Mouse (Mus musculus) kidney, adult 11 months (tissue): ENCODE measurements around the gene Apoa2.
A peak's percentile ranks its signal among the peaks of the same experiment; 100 is the strongest.

Source experiments
- DNase-seq: peaks from one replicate; pipeline ENCODE4 v3.0.0; 2022

The Apoa2 gene

DNA sequence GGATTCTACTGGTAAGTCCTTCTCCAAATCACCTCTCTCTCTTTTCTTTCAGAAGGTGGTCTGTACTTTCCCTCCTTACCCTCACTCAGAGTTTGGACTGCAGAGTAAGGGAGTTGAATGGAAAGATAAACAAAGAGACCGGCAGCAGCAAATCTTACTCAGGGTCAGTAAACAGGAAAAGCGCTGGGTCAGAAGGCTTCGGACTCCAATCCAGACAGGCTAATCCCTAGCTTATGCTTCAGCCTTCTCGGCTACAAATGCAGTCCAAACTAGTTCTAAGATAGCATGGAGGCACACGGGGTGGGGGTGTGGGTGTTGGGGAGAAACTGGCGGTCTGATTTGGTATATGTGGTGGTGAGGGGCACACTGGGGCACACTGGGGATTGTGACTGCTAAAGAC lies 12.6 kb downstream of the Apoa2 start:
- DNase-seq = no peak

DNA sequence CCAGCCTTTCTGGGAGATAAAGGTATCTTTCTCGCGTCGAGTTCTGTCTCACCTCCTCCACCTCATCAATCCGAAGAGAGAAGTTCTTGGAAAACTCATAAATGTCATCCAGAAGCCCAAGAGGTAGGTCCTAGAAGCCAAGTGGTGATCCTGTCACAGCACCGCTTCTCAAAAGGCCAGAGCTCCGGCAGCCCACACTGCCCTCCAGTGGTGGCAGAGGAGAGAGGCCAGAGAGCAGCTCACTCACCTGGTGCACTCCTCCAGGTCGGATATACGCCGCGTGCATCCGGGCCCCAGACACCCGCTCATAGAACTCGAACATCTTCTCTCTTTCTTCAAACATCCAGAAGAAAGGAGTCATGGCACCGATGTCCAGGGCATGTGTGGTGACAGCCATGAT lies 13.6 kb downstream of the Apoa2 start:
- DNase-seq = peak; percentile 53

DNA sequence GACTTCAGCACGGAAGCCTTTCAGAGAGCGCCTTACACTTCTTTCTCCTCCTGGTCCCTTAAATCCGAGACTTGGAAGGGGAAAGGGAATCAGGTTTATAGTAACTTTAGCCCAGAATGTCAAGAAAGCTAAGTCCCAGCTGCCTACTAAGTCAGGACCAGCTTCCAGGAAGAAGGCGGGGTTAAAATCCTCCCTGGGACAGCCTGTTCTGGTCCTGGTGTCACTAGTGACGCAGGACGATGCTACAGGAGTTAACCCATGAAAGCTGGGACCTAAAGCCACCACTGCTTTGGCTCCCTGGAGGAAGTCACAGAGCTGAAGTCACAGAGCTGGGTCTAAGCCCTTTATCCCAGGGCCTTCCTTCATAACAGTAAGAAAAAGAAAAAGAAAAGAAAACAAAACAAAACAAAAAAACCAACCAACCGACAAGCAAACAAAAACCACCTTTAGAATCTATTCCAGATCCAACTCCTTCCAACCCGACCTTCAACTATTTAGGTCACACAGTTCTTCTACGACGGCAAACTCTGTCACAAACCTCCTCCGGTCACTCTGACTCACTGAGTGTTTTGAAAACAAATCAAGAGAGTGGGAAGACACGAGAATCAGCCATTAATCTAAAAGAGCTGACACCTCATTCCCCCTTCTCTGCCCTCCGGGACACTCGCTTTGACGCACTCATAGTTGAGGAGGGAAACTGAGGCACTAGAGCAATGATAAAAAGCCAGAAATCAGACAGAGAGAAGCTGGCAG lies 15.3 kb downstream of the Apoa2 start:
- DNase-seq = peak; percentile 58

DNA sequence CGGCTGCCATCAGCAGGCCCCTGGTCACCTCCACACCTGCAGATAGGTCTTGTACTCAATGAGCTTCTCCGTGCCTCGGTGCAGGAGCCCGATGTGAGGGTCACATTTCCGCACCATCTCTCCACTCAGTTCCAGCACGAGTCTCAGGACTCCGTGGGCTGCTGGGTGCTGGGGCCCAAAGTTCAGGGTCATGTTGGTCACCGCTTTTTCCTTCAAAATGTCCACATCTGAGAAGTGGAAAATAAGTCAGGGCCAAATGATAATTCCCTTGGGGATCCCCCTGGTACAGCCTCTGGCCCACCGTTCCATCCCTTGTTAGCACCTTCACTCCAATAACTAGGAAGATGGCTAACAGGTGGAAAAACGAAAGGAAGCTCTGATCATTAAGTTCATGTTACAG lies 16.1 kb downstream of the Apoa2 start:
- DNase-seq = no peak

DNA sequence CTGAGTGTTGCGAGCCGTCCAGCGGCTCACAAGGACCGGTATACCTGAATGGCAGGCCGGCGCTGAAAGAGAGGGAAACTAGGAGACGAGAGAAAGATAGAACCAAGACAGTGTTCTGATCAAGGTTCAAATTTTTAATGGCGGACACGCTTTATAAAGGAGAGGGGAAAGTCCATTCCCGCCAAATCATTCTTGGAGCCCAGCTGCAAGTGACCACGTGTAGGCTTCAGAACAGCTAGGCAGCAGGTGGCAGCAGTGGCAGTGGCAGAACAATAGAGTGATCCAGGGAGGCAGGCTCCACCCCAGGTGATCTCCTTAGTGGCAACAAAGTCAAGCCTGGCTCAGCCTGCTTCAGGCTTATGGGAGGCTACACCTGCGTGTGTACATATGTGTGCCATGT lies 17.1 kb downstream of the Apoa2 start:
- DNase-seq = peak; percentile 44

DNA sequence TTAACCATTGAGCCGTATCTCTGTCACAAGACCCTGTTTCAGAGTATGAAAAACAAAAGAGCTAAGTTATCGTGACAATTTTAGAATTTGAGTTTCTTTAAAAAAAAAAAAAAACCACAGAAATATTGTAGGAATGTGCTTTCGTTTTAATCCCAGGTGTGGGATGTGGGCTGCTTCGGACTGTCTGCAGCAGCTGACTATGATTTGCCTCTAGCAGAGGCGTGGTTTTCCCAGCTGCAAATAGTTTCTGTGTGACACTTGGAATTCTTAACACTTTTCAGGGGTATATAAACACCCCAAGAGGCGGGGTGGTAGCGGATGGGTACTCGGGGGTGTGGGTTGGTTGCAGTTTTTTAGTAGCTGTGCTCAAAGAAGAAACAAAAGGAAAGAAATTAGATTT lies 20.5 kb downstream of the Apoa2 start:
- no peak for DNase-seq

DNA sequence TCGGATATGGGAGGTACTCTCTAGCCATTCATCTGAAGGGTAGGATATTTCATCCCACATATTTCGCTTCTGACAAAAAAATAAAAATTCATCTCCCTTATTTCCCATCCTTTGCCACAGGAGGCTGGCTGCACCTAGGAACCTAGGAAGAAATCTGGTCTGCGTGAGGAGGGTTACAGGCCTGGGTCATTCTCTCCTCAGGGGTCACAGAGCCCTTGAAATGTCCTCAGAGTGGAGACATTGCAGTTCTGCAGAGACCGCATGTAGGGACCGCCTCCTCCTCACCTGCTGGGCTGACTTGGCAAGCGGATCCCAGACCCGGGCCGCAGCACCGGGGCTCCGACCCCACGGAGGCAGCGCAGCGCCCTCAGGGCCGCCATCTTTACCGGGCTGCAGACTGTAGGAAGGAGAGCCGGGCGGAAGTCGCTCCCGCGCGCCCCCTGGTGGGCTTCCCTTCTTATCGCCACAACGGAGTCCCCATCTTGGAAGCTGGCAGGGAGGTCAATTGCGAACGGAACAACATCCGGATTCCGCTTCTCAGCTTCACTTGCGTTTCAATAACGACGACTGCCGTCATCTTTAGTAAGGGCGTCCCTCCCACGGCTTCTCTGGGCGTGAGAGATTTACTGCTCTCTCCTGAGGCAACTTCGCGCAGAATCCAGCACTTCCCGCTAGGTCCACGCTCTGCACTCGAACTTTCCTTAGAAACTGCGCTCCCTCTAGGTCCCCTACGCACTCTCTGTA lies 22.0 kb downstream of the Apoa2 start:
- DNase-seq = peak; percentile 98

DNA sequence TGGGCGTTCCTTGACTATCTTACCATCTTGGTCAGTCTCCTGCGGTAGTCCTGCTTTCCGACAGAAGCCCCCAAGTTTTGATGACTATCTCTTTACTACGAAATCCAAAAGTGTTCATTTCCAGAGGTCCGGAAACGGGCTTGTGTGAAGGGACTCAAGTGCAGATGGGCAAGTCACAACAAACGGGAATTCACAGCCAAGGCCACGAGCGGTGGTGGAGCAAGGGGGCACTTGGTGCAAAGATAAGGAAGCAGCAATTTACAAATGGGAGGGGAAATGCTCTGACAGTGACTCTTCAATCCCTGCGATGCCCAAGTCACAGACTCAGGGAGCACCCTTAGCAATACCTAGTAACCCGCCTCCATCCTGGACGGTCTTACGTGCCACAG lies 22.6 kb downstream of the Apoa2 start:
- DNase-seq = no peak

DNA sequence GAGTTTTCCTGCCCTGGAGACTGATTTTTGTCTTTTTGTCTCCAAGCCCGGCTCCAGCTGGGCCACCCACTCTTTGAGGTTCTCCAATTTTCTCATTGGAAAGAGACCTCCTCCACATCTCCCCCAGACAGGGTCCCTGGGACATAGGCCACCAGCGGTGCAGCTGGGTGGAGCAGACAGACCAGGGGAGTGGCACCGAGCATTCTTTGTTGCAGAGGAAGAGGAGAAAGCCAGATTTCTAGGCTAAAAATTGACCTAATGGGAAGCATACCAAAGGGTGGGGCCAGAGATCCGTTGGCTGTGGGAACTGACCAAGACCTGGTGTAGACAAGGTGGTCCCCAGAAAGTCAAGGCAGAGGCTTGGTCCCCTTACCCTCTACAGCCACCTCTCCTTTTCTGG lies 23.1 kb downstream of the Apoa2 start:
- no peak for DNase-seq

DNA sequence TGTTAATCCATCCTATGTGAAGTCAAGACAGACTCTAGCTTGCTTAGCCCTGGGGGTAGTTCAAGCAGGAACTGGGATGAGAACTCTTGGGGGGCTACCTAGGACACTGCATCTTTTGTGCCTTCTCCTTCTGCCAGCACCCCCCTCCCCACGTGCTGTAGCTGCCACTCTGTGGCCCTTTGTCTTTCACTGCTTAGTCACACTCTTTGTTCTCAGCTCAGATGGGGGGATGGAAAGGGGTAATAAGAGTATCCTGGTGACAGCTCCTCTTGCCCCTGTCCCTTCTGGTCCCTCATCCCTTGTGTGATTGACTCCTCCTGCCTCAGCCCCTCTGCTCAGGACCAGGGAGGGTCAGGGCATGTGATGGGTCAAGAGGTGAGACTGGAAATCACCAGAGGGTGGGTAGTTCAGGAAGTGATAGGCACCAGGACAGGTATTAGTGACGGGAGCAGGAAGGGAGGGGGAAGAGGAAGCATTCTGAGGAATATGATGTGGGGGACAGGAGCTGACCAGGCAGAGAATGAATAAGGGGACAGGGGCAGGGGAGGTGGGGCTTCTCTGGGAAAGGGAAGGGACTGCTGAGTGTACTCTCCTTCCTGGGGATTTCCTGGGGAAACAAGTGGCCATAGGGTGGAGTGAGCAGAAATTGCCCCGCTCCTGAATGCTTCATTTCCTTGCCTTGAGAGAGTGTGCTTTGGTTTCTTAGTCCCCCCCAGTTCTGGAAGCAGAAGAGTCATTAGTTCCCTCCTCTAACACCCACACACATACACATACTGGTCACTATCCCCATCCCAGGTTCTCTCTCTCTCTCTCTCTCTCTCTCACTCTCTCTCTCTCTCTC lies 23.8 kb downstream of the Apoa2 start:
- DNase-seq = no peak

DNA sequence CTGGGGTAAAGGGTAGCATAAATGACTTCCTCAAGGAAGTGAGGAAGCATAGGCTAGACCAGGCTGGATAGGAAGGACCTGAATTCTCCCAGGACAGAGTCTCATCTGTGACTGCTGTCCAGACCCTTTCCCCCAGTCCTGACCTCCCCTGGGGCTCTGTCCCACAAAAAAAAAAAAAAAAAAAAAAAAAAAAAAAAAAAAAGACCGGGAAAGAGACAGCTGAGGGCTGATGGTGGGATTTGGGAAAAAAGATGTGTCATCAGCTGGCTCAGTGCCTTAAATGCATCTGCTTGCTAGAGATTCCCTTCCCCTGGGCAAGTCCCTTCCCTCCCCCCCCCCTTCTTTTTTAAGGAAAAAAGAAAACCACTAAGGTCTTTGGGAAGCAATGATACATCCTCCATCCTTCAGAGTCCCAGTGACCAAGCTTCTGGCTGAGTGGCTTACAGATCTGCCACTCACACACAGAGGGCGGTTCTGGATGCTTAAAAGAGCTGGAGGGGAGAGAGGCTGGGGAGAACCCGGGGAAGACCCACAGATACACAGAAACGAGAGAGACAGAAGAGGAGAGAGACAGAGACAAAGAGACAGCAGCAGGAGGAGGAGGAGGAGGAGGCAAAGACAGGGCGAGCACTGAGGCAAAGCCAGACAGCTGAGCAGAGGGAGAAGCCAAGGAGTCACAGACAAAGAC lies 25.2 kb downstream of the Apoa2 start, which contains the start of gene Adamts4:
TSS of gene Adamts4 (plus strand) at position 509 of the 688 bp plus-strand sequence.
- DNase-seq = no peak

DNA sequence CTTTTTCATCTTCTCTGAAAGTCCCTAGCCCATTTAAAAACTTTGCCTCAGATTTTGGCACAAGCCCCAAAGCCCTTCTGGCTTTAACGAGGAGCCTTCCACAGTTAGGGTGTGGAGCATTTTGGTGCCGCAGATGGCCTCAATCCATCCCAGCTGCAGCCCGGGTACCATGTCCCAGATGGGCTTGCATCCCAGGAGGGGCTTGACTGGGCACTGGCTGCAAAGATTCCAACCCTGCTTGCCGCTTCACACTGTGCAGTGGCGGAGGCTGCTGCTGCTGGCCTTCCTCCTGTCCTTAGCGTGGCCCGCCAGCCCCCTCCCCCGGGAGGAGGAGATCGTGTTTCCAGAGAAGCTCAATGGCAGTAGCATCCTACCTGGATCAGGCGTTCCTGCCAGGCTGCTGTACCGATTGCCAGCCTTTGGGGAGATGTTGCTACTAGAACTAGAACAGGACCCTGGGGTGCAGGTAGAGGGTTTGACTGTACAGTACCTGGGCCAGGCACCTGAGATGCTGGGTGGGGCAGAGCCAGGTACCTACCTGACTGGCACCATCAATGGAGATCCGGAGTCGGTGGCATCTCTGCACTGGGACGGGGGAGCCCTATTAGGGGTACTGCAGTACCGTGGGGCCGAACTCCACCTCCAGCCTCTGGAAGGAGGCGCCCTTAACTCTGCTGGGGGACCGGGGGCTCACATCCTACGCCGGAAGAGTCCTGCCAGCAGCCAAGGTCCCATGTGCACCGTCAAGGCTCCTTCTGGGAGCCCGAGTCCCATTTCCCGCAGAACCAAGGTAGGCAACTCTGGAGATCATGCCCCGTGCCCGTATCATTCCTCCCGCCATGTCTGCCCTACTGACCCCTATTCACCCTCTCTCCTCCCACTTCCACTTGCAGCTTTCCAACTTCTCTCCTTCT lies 26.1 kb downstream of the Apoa2 start, which contains the start of gene Ndufs2:
TSS of gene Ndufs2 (minus strand) at position 709 of the 914 bp plus-strand sequence.
- no peak for DNase-seq

DNA sequence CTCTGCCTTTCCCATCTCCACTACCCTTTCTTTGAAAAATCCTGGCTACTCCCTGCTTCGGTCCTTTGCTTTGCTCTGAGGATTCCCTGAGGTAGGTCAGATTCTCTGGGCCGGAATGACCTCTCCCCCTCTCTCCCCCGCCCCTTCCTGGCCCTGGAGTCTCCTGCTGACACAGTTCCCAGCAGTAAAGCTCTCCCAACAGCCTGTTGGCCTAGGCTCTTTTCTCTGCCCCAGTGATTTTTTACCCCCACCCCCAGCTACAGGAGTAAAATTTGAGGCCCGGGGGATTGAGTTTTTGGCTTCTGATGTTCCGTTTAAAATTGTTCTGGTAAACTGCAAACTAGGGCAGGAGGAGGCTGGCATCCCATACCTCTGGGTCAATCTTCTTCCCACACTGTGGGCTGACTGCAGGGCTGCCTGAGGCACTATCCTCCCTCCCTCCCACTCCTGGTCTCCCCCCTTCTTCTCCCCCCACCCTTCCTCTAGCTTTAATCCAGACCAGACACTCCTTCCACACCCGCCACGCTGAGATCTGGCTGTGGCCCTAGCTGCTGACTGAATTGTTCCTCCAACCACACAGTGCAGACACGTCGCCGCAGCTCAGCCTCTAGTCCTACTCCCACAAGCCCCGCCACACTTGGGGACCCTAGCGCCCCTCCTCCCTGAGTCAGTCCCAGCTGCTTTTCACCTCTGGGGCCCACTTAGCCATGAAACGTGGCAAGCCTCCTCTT lies 26.9 kb downstream of the Apoa2 start:
- no peak for DNase-seq

DNA sequence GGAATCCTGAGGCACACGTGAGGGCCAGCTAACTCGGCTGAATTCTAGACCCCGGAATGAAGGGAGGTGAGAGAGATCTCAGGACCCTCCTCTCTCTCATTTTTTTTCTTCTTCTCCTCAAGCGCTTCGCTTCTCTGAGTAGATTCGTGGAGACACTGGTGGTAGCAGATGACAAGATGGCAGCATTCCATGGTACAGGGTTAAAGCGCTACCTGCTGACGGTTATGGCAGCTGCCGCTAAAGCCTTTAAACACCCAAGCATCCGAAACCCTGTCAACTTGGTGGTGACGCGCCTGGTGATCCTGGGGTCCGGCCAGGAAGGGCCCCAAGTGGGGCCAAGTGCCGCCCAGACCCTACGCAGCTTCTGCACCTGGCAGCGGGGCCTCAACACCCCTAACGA lies 27.6 kb downstream of the Apoa2 start:
- no peak for DNase-seq

DNA sequence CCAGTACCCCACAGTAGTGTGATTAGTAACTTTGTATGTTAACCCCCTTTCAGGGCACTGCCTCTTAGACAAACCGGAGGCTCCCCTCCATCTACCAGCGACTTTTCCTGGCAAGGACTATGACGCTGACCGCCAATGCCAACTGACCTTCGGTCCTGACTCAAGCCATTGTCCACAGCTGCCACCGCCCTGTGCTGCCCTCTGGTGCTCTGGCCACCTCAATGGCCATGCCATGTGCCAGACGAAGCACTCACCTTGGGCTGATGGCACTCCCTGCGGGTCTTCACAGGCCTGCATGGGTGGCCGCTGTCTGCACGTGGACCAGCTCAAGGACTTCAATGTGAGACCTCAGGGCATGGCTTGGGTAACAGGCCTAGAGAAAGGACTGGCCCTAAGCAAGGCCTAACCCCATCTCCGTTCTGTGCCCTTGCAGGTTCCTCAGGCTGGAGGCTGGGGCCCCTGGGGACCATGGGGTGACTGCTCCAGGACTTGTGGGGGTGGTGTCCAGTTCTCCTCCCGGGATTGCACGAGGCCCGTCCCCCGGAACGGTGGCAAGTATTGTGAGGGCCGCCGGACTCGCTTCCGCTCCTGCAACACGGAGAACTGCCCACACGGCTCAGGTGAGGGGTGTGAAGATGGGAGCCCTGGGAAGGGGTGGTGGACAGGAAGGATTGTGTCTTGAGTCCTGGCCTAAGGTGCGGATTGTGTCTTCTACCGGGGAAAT lies 31.4 kb downstream of the Apoa2 start:
- peak; percentile 63 for DNase-seq

DNA sequence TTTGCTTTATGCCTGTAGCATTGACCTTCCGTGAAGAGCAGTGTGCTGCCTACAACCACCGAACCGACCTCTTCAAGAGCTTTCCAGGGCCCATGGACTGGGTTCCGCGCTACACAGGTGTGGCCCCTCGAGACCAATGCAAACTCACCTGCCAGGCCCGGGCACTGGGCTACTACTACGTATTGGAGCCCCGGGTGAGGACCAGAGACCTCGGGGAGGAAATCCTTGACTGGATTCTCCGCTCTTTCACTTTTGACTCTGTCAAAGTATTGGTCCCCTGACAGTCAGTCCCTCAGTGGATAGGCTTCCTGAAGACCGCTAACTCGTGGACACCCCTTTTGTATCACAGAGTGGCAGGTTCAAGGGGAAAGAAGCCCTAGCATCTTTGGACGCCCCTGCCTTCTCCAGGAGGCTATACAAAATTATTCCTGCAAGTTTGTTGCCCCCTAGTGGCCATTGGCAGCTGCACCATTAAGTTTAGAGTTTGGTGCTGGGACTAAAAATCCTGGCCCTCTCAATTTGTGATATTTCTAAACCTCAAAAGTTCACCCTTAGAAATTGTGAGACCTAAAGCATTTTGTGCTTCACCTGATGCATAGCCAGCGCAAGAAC lies 32.2 kb downstream of the Apoa2 start:
- DNase-seq = peak; percentile 57

DNA sequence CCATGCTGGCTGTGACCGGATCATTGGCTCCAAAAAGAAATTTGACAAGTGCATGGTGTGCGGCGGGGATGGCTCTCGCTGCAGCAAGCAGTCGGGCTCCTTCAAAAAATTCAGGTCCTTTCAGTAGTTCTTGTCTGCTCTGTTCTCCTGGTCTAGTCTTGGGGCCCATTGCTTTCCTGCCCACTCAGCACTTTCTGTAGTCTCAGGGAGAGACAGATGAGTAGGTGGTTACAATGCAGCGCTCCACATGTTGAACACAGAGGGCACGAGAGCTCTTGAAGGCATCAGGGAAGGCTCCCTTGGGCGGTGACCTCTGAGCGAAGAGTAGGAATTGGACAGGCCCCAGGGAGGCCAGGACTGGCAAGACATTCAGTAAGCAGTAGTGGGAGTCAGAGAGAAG lies 32.9 kb downstream of the Apoa2 start:
- DNase-seq = no peak

DNA sequence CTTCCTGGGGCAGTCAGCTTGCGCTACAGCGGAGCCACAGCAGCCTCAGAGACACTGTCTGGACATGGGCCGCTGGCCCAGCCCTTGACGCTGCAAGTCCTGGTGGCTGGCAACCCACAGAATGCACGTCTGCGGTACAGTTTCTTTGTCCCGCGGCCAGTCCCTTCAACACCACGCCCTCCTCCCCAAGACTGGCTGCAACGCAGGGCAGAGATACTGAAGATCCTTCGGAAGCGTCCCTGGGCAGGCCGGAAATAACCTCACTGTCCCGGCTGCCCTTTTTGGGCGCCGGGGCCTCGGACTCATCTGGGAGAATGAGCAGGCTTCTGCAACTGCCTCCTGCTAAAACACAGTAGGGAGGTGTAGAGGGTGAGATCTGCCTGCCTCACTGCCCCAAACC lies 34.1 kb downstream of the Apoa2 start:
- no peak for DNase-seq

DNA sequence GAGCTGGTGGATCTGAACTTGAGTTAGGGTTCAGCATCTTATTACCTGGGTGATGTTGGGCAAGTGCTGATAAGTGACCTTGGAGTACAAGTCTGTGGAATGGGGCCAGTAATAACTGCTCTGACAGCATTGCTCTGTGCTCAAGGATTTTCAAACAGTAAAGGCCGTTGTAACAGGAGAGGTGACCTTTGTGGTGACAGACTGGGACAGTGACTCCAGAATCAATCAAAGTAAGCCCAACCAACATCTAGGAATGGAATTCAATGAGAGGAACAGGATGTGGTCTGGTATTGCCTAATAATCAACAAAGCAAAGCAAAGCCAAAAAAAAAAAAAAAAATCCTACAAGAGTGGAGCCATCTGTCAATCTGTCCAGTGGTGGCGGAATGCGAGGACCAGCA lies 35.5 kb downstream of the Apoa2 start:
- no peak for DNase-seq

DNA sequence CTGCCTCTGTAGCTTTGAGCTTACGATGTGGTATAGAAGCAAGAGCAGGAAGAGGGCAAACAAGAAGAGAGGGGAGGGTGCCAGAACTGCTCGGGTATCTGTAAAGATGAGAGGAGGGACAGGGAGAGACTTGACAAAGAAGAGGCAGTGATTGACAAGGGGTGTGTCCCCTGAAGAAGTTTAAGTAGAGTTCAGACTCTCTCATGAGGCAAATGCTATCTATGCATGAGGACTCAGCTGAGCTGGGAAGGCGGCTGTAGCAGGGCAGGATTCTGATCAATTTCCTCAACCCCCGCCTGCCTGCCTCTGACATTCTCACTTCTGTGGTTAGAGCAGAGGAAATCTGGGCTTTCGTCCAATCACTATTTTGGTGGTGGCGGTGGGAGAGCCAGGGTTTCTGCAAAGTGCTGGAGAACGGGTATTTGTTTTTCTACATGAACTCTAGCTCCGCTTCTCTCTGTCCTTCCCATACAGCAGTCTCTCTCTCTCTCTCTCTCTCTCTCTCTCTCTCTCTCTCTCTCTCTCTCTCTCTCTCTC lies 37.8 kb downstream of the Apoa2 start:
- DNase-seq = peak; percentile 57
